Mouse (Mus musculus): ENCODE measurements around the gene Prdx6. TPM values are rescaled to one million over a fixed set of nuclear protein-coding genes. Genes with fewer than 3 reads are reported as not detected.

The Prdx6 gene
- total RNA-seq, 2 experiments from 2014 or later = 328 to 335 TPM

GRCm38 (mm10) chr1:161264961-161265360 lies 13.9 kb upstream of the Prdx6 start:
- no peak for TF ChIP-seq CTCF (conservative IDR thresholded peaks at IDR 0.05)
- H3K4me3 ChIP-seq = no peak overlapping the region
- no peak for DNase-seq (ENCODE audit: low spot score in 2 of 2)
- no peak overlapping the region for H3K27ac ChIP-seq

DNA sequence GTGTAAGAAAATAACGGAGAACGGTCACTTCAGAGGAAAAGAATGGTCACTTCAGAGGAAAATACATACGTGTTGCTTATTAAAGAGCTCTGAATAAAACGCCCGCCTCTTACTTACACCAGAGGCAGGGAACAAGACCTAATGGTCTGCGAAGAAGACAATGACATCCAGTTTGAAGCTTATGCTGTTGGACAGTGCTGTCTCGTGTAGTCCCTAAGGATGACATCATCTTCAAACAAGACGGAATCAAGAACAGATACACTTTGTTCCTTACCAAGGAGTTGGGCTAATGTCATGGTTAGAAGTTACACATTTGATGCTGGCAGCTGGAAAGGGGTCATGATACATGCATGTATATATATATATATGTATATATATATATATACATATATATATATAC lies 12.6 kb upstream of the Prdx6 start:
- DNase-seq (ENCODE audit: low spot score in 2 of 2) = no peak
- Histone ChIP-seq H3K27ac (no peak overlapping the region), H3K4me3 (no peak overlapping the region)
- no peak for TF ChIP-seq CTCF (conservative IDR thresholded peaks at IDR 0.05)

- H3K4me3 ChIP-seq = no peak overlapping the region
- no peak for TF ChIP-seq CTCF (conservative IDR thresholded peaks at IDR 0.05)
- DNase-seq (ENCODE audit: low spot score in 2 of 2) = no peak
- no peak overlapping the region for H3K27ac ChIP-seq
Observed at GRCm38 (mm10) chr1:161262542-161262941, 11.5 kb upstream of the Prdx6 start.

DNA sequence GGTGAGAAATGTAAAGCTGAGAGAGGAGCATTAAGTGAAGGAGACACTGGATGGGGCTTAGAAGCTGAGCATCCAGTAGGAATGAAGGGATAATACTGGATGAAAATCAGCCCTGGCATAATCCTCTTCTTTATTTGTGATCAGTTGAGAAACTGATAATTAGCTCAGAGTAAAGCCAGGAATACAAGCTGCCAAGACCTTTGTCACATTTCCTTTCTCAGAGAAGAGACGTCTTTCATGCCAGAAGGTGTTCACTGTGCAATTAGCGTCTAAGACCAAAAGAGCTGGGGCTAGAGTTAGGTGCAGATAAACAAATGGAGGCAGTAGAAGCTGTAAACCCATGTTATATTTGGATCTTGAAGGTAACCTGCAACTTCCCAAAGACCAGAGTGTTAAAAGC lies 9.7 kb upstream of the Prdx6 start:
- no peak for TF ChIP-seq CTCF (conservative IDR thresholded peaks at IDR 0.05)
- no peak for DNase-seq (ENCODE audit: low spot score in 2 of 2)
- no peak overlapping the region for H3K27ac ChIP-seq
- no peak overlapping the region for H3K4me3 ChIP-seq

GRCm38 (mm10) chr1:161259142-161259541 lies 8.1 kb upstream of the Prdx6 start:
- no peak overlapping the region for H3K4me3 ChIP-seq
- no peak overlapping the region for H3K27ac ChIP-seq
- no peak for DNase-seq (ENCODE audit: low spot score in 2 of 2)
- TF ChIP-seq CTCF (conservative IDR thresholded peaks at IDR 0.05) = no peak

DNA sequence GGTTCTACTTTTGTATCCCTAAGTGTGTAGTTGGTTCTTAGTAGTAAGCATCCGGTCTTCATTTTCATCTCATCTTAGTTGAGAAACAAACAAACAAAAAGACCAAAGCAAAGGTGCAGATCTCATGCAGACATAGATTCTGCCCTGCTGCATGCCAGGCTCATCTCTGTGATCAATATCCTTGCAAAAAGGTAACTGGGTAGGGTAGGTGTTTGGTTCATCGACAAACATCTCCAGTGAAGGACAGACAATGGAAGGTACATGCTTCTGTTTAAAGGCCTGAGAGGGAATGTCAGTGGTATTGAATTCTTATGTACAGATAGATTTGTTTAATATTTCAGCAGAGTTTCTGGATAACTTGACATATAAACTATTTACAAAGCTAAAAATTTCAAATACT lies 7.3 kb upstream of the Prdx6 start:
- Histone ChIP-seq H3K4me3 (no peak overlapping the region), H3K27ac (no peak overlapping the region)
- no peak for TF ChIP-seq CTCF (conservative IDR thresholded peaks at IDR 0.05)
- DNase-seq (ENCODE audit: low spot score in 2 of 2) = no peak

- no peak for TF ChIP-seq CTCF (conservative IDR thresholded peaks at IDR 0.05)
- Histone ChIP-seq H3K27ac (no peak overlapping the region), H3K4me3 (no peak overlapping the region)
- DNase-seq (ENCODE audit: low spot score in 2 of 2) = no peak
Observed at GRCm38 (mm10) chr1:161256918-161257317, 5.9 kb upstream of the Prdx6 start.

GRCm38 (mm10) chr1:161254361-161254760 lies 3.3 kb upstream of the Prdx6 start:
- no peak for DNase-seq (ENCODE audit: low spot score in 2 of 2)
- H3K4me3 ChIP-seq = no peak overlapping the region
- no peak overlapping the region for H3K27ac ChIP-seq
- peak; percentile 33; the same call in 1 of the 2 replicates for TF ChIP-seq CTCF (conservative IDR thresholded peaks at IDR 0.05)

- Histone ChIP-seq H3K27ac (no peak overlapping the region), H3K4me3 (no peak overlapping the region)
- no peak for TF ChIP-seq CTCF (conservative IDR thresholded peaks at IDR 0.05)
- no peak for DNase-seq (ENCODE audit: low spot score in 2 of 2)
Observed at GRCm38 (mm10) chr1:161252901-161253300, 1.9 kb upstream of the Prdx6 start.

DNA sequence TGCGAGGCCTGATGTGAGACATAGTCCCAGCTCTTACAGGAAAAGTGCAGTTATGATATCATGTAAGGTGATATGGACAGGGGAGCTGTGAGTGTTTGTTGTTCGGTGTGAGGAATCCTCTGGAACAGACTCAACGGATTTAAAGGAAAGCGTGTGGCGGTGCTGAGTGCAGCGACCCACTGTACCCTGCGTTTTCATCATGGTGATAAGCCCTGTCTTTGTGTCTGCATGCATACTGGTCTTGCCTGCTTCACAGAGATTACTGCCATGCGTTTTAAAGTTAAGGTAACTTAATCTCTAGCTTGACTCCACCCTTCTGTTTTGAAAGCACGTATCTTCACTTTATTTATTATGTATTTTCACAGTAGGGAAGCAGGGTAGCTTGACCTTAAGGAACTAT lies 1.3 kb upstream of the Prdx6 start:
- no peak for DNase-seq (ENCODE audit: low spot score in 2 of 2)
- H3K4me3 ChIP-seq = no peak overlapping the region
- TF ChIP-seq CTCF (conservative IDR thresholded peaks at IDR 0.05) = no peak
- no peak overlapping the region for H3K27ac ChIP-seq

- no peak for DNase-seq (ENCODE audit: low spot score in 2 of 2)
- no peak for TF ChIP-seq CTCF (conservative IDR thresholded peaks at IDR 0.05)
- peak overlapping the region; percentile 97 for H3K4me3 ChIP-seq
- peak overlapping the region; percentile 99 for H3K27ac ChIP-seq
Observed at GRCm38 (mm10) chr1:161251417-161252265, 622 bp upstream of the Prdx6 start.

DNA sequence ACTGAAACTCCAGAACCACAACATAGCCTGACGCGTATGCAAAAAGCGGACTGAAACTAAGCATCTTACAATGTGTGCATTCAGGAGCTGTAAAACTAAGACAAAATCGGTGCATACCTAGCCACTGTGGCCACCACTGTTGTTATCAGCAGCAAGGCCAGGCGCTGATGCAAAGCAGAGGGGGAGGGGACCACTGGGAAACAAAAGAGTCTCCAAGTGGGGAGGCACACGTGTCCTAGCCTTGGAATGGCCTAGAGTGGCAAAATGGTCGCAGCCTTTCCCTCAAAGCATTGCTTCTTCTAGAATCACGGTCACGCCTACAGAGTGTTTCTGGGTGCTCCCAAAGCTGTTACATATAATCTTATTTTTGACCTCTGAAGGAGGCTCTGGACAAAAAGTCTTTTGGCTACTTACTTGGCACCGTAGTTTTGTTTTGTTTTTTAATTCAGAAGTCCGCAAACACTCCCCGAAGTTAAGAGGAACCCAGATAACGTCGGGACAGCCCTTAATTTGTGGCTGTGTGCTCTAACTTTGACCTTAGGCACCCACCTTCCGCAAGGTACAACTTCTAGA lies 902 bp downstream of the Prdx6 start:
- TF ChIP-seq CTCF (conservative IDR thresholded peaks at IDR 0.05) = no peak
- peak overlapping the region; percentile 99 for H3K27ac ChIP-seq

DNA sequence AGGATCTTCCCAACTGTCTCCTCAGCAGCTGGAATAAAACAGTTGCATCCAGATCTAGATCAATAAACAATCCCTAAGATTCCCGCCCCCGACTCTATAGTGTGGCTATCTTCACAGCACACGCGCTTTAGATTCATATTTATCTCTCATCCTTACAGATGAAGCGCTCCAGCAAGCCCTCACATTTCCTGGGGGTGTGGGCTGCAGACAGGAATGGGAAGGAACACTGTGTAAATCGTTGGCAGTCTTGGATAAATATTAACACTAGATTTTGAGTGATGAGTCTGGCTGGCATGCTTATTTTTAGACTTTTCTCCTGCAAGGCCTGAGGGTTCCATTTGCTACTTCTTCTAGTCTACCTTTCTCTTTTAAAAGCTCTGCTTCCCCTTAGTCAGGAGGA lies 1.6 kb downstream of the Prdx6 start:
- peak overlapping the region; percentile 97 for H3K4me3 ChIP-seq
- H3K27ac ChIP-seq = peak overlapping the region; percentile 99
- no peak for TF ChIP-seq CTCF (conservative IDR thresholded peaks at IDR 0.05)
- DNase-seq (ENCODE audit: low spot score in 2 of 2) = no peak

More for the DNA sequence above, 902 bp downstream of the Prdx6 start:
- peak; percentile 31 to 43 for DNase-seq (ENCODE audit: low spot score in 2 of 2)
- peak overlapping the region; percentile 97 for H3K4me3 ChIP-seq

DNA sequence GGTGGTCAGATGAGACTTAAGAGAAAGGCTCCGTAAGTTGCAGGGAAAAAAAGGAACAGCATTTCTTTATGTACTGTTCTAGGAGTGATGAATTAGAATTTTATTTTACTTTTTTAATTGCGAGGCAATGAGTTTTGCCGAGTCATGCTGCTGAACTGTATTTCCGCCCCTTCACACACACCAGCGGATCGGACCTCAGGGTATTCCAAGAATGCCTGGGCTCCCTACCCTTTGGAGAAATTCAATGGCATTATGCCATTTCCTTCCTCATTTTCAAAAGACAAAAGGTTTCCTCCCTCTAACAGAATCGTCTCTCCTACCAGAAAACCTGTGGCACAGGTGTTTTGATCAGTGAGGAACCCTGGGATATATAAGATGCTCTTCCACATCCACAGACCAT lies 2.3 kb downstream of the Prdx6 start:
- no peak for DNase-seq (ENCODE audit: low spot score in 2 of 2)
- Histone ChIP-seq H3K27ac (peak overlapping the region; percentile 99), H3K4me3 (peak overlapping the region; percentile 97)
- TF ChIP-seq CTCF (conservative IDR thresholded peaks at IDR 0.05) = no peak
